Mouse (Mus musculus): ENCODE measurements at regions not wholly inside any gene's neighbourhood (a gene's known extent, or its start where the extent isn't known, plus 50 kb on each side); places are given as distances from the start of the nearest gene placed in this dataset.

DNA sequence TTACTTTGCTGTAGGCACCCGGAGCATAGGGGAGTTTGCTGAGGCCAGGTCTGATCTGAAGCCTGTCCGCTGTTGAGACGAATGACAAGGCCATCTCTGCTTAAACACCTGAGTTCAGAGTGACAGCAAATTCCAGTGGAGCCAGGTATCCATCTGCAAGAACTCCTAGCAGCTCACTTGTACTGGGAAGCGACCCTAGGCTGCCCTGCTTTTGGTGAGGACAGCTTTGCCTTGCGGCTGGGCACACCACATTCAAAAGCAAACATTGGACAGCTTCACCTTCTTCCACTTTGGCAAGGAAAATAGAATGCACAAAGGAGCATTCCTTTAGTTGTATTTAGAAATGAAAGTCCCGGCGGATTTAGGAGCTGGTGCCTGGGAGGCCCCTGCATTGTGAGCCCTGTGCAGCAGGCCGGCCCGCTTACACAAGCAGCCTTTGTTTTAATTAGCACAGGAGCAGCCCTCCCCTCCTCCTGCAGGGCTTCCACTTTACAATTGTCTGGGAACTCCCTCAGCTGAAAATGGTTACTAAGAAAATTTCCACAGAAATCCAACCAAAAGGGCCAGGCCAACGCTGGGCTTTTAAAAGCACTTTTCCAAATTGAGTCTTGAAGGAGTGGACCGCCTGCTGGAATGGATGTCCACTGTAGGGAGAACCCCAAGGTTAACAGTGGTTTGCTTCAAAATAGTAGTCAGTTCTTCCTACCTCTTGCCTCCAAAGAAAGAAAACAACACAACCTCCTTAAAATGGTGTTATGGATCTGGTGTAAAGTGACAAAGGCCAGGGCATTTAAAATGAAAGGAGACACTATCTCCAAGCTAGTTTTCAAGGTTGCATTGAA is 321.6 kb upstream of the Mpdz start:
- no peaks in the 10 kb centered on the region for H3K4me1 ChIP-seq (ENCODE audit: control insufficient read depth in 1 of 2, insufficient read depth in 2 of 2, low read length in 2 of 2)
- no peak for TF ChIP-seq POLR2AphosphoS2 (IDR thresholded peaks at IDR 0.05; ENCODE audit: low read length)
- TF ChIP-seq NELFE (IDR thresholded peaks at IDR 0.05; ENCODE audit: low read depth, low read length), result no peak
- TF ChIP-seq RCOR1 (IDR thresholded peaks at IDR 0.05; ENCODE audit: low read depth, low read length), result no peak
- TF ChIP-seq MEF2A (IDR thresholded peaks at IDR 0.05; ENCODE audit: extremely low read depth, insufficient replicate concordance, low read depth, low read length, poor library complexity, severe bottlenecking), result no peak
- no peak for TF ChIP-seq POLR2AphosphoS5 (IDR thresholded peaks at IDR 0.05; ENCODE audit: borderline replicate concordance, low read depth, low read length)
- TF ChIP-seq MAFK (IDR thresholded peaks at IDR 0.05; ENCODE audit: borderline replicate concordance, low read depth, low read length), result no peak
- no peak for TF ChIP-seq TAL1 (IDR thresholded peaks at IDR 0.05; ENCODE audit: low read length)
- no peak for TF ChIP-seq UBTF (IDR thresholded peaks at IDR 0.05; ENCODE audit: borderline replicate concordance, insufficient read depth, low read depth, low read length)
- TF ChIP-seq TCF12 (IDR thresholded peaks at IDR 0.05; ENCODE audit: low read depth, low read length), result no peak
- no peaks in the 10 kb centered on the region for H3K9me3 ChIP-seq (replicated peaks; ENCODE audit: insufficient read depth, low read length)
- H3K79me2 ChIP-seq (ENCODE audit: control insufficient read depth, insufficient read depth, low read length, poor library complexity), result no peaks in the 10 kb centered on the region
- DNase-seq (ENCODE audit: low read depth, low spot score), result no peak
- no peak overlapping the region for H3K4me3 ChIP-seq (ENCODE audit: control insufficient read depth in 1 of 2, insufficient read depth in 1 of 2, low read depth in 2 of 2, low read length in 2 of 2)
- no peak overlapping the region for H3K27ac ChIP-seq (ENCODE audit: control insufficient read depth, low read depth, low read length)
- no peaks in the 10 kb centered on the region for H3K36me3 ChIP-seq (ENCODE audit: control insufficient read depth in 1 of 2, insufficient read depth in 2 of 2, low read length in 2 of 2)
- H3K9ac ChIP-seq (ENCODE audit: control insufficient read depth, low read depth, low read length, poor library complexity, severe bottlenecking), result no peak overlapping the region
- no peaks in the 10 kb centered on the region for H3K27me3 ChIP-seq (ENCODE audit: control insufficient read depth in 1 of 2, insufficient read depth in 2 of 2, low read length in 2 of 2)

GRCm38 (mm10) chr4:81763311-81764025 is 320.9 kb upstream of the Mpdz start:
- no peaks in the 10 kb centered on the region for H3K4me1 ChIP-seq (ENCODE audit: control insufficient read depth in 1 of 2, insufficient read depth in 2 of 2, low read length in 2 of 2)
- no peak overlapping the region for H3K9ac ChIP-seq (ENCODE audit: control insufficient read depth, low read depth, low read length, poor library complexity, severe bottlenecking)
- no peak for DNase-seq (ENCODE audit: low read depth, low spot score)
- no peak overlapping the region for H3K27ac ChIP-seq (ENCODE audit: control insufficient read depth, low read depth, low read length)
- no peaks in the 10 kb centered on the region for H3K9me3 ChIP-seq (replicated peaks; ENCODE audit: insufficient read depth, low read length)
- no peaks in the 10 kb centered on the region for H3K36me3 ChIP-seq (ENCODE audit: control insufficient read depth in 1 of 2, insufficient read depth in 2 of 2, low read length in 2 of 2)
- no peak overlapping the region for H3K4me3 ChIP-seq (ENCODE audit: control insufficient read depth in 1 of 2, insufficient read depth in 1 of 2, low read depth in 2 of 2, low read length in 2 of 2)
- H3K27me3 ChIP-seq (ENCODE audit: control insufficient read depth in 1 of 2, insufficient read depth in 2 of 2, low read length in 2 of 2), result no peaks in the 10 kb centered on the region
- H3K79me2 ChIP-seq (ENCODE audit: control insufficient read depth, insufficient read depth, low read length, poor library complexity), result no peaks in the 10 kb centered on the region
- TF ChIP-seq POLR2AphosphoS5 (IDR thresholded peaks at IDR 0.05; ENCODE audit: borderline replicate concordance, low read depth, low read length), result no peak
- no peak for TF ChIP-seq NRF1 (IDR thresholded peaks at IDR 0.05; ENCODE audit: insufficient read depth, low read depth, low read length, poor library complexity, severe bottlenecking)
- TF ChIP-seq GATA1 (IDR thresholded peaks at IDR 0.05; ENCODE audit: low read depth, low read length), result no peak
- TF ChIP-seq CHD1 (IDR thresholded peaks at IDR 0.05; ENCODE audit: low read depth, low read length), result no peak
- TF ChIP-seq KAT2A (conservative IDR thresholded peaks at IDR 0.05; ENCODE audit: low read depth, low read length), result no peak
- no peak for TF ChIP-seq ZKSCAN1 (IDR thresholded peaks at IDR 0.05; ENCODE audit: low read depth, low read length)
- TF ChIP-seq MAFK (IDR thresholded peaks at IDR 0.05; ENCODE audit: borderline replicate concordance, low read depth, low read length), result no peak
- no peak for TF ChIP-seq MAX (IDR thresholded peaks at IDR 0.05; ENCODE audit: low read length)
- no peak for TF ChIP-seq UBTF (IDR thresholded peaks at IDR 0.05; ENCODE audit: borderline replicate concordance, insufficient read depth, low read depth, low read length)
- TF ChIP-seq USF2 (IDR thresholded peaks at IDR 0.05; ENCODE audit: borderline replicate concordance in 1 of 2, insufficient read depth in 1 of 2, low read depth in 1 of 2, low read length in 2 of 2), result no peak
- no peak for TF ChIP-seq EP300 (IDR thresholded peaks at IDR 0.05; ENCODE audit: low read depth in 1 of 2, low read length in 2 of 2)
- no peak for TF ChIP-seq RCOR1 (IDR thresholded peaks at IDR 0.05; ENCODE audit: low read depth, low read length)
- TF ChIP-seq MYC (IDR thresholded peaks at IDR 0.05; ENCODE audit: low read depth, low read length), result no peak
- TF ChIP-seq SIN3A (IDR thresholded peaks at IDR 0.05; ENCODE audit: low read length), result no peak
- TF ChIP-seq RAD21 (IDR thresholded peaks at IDR 0.05; ENCODE audit: low read depth, low read length), result no peak
- no peak for TF ChIP-seq TAL1 (IDR thresholded peaks at IDR 0.05; ENCODE audit: low read length)
- TF ChIP-seq MYB (IDR thresholded peaks at IDR 0.05; ENCODE audit: low read depth, low read length), result no peak

Measured in MEL (cell line).